Mouse (Mus musculus) urinary bladder, postnatal 25 days (tissue): ENCODE measurements at regions not wholly inside any gene's neighbourhood (a gene's known extent, or its start where the extent isn't known, plus 50 kb on each side); places are given as distances from the start of the nearest gene placed in this dataset.

ENCODE experiments used
- DNase-seq: peaks from one replicate; pipeline ENCODE4 v3.0.0; 2022; ENCODE audit warnings: low spot score

DNA sequence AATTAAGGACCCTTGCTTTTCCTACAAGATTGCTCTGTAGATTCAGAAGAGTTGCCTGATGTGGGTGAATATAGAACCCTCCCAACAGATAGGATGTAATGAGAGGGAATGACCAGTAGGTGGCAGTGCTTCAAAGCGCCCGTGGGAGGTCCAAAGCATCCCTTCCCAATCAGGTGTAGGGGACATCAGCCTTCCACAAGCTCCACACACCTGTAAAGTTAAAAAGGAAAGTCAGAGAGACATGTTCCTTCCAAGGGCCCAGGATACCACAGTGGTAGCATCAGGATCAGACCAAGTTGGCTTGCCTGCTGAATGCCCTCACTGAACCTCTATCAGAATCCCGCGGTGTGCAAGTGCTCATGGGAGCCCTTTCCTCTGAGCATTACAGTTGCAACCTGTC is 75.7 kb upstream of the Zfp618 start:
- peak; percentile 38 for DNase-seq

GRCm38 (mm10) chr4:62890588-62891580 is 74.5 kb upstream of the Zfp618 start:
- DNase-seq = no peak

DNA sequence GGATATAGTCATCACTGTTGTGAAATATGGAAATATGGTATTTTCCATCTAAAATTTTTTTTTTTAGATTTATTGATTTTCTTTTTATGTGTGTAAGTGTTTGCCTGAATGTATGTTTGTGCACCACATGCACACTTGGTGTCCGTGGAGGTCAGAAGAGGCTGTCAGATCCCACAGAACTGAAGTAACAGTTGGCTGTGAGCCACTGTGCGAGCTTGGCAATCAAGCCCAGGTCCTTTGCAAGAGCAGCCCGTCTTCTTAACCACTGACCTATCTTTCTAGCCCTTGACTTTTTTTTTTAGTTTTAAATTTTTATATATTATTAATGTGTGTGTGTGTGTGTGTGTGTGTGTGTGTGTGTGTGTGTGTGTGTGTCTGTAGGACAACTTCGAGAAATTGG is 52.5 kb upstream of the Zfp618 start:
- DNase-seq = no peak
